Mouse (Mus musculus) E14TG2a.4 (cell line): ENCODE results near the gene Vcam1.

Experiments used
- H3K27me3 ChIP-seq: 2 replicates; pipeline ENCODE4 v1.6.1; 2014; ENCODE audit warnings: low read length, control low read depth; ENCODE audit not compliant: insufficient read depth
- H3K36me3 ChIP-seq: 2 replicates; pipeline ENCODE4 v1.6.1; 2014; ENCODE audit warnings: low read length, control low read depth; ENCODE audit not compliant: insufficient read depth
- H3K4me1 ChIP-seq: replicated peaks from 2 replicates; pipeline ENCODE4 v1.6.1; 2014; ENCODE audit warnings: low read depth, low read length, control low read depth
- H3K4me3 ChIP-seq: replicated peaks from 2 replicates; pipeline ENCODE4 v1.5.1; 2014; ENCODE audit warnings: mild to moderate bottlenecking, low read length
- H3K9me3 ChIP-seq: 2 replicates; pipeline ENCODE4 v1.6.1; 2014; ENCODE audit warnings: low read length, control low read depth
- CTCF ChIP-seq: conservative IDR thresholded peaks from 2 replicates; pipeline ENCODE4 v1.5.1; 2014; ENCODE audit warnings: low read length
- NANOG ChIP-seq: IDR thresholded peaks from 2 replicates; pipeline ENCODE4 v1.6.1; 2014; ENCODE audit warnings: borderline replicate concordance, low read length, mixed read lengths
- POU5F1 ChIP-seq: IDR thresholded peaks from 2 replicates; pipeline ENCODE4 v1.6.1; 2014; ENCODE audit warnings: low read length, borderline replicate concordance

Gene Vcam1

DNA sequence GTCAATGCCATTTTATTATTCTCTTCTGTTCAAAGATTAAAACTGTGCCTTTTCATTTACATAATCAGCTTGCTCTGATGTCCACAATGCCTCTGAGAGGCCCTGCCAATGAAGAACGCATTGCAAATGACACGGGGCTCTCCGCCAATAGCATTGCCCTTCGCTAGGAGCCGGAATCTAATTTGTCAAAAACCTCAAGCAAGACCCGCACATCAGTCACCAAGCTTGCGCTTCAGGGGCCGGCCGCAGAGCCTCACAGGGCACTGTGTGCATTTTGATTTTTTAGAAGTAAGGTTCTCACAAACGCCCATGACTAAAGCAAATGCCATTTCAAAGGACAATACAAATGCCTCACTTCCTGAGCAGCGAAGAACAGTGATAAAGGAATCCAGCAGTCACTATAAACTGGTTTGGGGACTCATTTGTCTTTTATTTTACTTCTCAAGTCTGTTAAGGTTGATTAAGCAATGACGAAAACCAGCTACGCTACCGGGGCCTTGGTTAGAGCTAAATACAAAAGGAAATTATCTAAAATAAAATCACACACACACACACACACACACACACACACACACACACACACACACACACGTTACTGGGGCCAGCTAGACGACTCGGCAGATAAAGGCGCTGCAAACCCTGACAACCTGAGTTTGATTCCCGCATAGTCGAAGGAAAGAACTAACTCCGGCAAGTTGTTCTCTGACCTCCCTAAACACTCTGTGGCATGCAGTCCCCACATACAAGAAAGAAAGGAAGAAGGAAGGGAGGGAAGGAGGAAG is 24.4 kb downstream of the Vcam1 start:
- no peaks in the 10 kb centered on the region for H3K4me1 ChIP-seq
- H3K4me3 ChIP-seq, result no peak overlapping the region
- no peaks in the 10 kb centered on the region for H3K36me3 ChIP-seq
- H3K9me3 ChIP-seq, result no peaks in the 10 kb centered on the region
- no peaks in the 10 kb centered on the region; the same call in 1 of the 2 replicates for H3K27me3 ChIP-seq
- TF ChIP-seq CTCF, result no peak
- no peak for TF ChIP-seq POU5F1
- no peak for TF ChIP-seq NANOG

DNA sequence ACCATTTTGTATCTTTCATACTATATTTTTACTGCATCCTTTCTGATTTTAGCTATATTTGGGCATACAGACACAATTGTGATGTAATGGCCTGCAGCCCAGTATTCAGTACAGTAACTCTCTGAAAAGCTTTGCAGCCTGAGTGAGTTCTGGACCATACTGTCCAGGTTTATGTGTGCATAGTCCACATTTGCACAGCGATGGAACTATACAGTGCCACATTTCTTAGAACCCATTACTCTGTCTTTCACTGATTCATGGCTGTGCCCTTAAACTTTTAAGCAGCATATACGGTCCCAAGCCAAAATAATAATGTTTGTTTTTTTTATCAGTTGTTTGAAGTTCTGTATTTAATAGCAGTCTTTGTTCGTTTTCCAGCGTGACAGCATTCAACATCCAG is 25.2 kb downstream of the Vcam1 start:
- H3K4me1 ChIP-seq, result no peaks in the 10 kb centered on the region
- no peaks in the 10 kb centered on the region; the same call in 1 of the 2 replicates for H3K27me3 ChIP-seq
- no peaks in the 10 kb centered on the region for H3K36me3 ChIP-seq
- H3K9me3 ChIP-seq, result no peaks in the 10 kb centered on the region
- H3K4me3 ChIP-seq, result no peak overlapping the region
- no peak for TF ChIP-seq CTCF
- no peak for TF ChIP-seq POU5F1

DNA sequence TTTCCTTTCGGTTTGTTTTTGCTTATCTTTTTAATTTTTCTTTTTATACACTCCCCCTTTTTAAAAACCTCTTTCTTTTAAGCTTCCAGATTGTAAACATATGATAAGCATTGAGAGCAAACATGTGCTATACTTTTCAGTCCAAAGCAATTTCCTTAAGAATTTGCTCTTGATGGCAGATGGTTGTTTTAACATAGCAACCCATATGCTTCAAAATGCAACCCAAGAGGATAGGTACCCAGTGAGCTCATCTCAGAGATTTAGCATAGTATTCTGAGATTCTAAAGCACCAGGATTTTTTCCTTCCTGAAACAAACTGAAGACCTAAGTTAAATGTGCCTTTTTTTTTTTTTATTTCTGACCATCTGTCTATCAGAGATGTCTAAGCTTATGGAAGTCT is 28.6 kb downstream of the Vcam1 start:
- Histone ChIP-seq H3K9me3 (no peaks in the 10 kb centered on the region), H3K4me1 (no peaks in the 10 kb centered on the region), H3K4me3 (no peak overlapping the region), H3K27me3 (no peaks in the 10 kb centered on the region; the same call in 1 of the 2 replicates), H3K36me3 (no peaks in the 10 kb centered on the region)
- TF ChIP-seq NANOG (no peak), CTCF (no peak), POU5F1 (no peak)

DNA sequence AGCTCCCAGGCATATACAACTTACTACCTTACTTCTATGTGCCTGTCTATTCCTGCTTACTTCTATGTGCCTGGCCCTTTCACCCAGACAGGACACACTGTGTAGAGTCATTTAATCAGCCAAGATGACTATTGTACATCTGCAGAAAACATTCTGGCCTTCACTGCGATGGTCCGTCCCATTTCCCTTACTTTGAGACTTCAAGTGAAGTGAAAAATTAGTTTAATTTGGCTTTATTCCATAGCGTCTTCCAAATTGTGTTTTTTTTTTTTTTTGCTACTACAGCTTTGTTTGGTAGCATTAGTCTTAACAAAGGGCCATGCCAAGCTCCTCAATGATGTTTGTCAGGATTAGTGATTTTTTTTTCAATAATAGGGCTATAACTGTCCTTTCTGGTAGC is 33.6 kb downstream of the Vcam1 start:
- no peaks in the 10 kb centered on the region for H3K4me1 ChIP-seq
- TF ChIP-seq CTCF, result no peak
- peaks cover 5% of the 10 kb centered on the region for H3K9me3 ChIP-seq
- H3K36me3 ChIP-seq, result no peaks in the 10 kb centered on the region
- no peaks in the 10 kb centered on the region for H3K27me3 ChIP-seq
- no peak overlapping the region for H3K4me3 ChIP-seq

DNA sequence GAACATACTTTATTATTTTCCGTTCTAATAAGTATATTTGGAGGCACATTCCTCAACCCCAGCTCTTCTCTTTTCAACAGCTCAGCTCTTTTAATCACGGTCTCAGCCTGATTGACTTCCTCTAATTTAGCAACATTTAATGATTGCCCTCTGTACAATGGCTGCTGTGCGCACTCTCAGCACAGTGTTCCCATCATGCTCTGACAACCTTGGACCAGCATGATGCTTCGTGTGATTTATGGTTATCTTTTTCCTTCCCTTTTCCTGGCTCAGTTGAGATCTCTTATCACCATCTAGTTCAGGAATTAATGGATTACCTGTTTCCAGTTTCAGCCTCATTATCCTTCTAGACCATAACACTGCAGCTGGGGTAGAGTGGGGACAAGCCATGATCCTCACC is 34.2 kb downstream of the Vcam1 start:
- Histone ChIP-seq H3K27me3 (no peaks in the 10 kb centered on the region), H3K4me3 (no peak overlapping the region)
- TF ChIP-seq NANOG (no peak), CTCF (no peak), POU5F1 (no peak)

DNA sequence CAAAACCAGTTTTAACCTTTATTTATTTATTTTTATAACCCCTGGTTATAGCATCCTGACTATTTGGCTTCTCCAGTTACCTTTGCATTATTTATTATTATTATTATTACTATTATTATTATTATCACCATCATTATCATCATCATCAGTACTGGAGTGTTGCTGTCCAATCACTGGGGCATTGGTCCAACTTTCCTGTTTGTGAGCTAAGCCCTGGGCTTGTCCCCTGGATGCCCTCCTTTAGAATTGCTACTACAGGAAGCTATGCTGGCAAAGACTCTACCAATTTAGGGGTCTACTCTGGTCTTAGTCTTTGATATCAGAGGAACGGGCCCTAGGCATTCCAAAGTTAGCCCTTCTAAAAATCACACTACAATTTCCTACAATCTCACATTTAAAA is 34.6 kb downstream of the Vcam1 start:
- no peaks in the 10 kb centered on the region for H3K4me1 ChIP-seq
- no peaks in the 10 kb centered on the region for H3K36me3 ChIP-seq
- no peak overlapping the region for H3K4me3 ChIP-seq
- no peaks in the 10 kb centered on the region for H3K27me3 ChIP-seq
- no peak for TF ChIP-seq POU5F1
- TF ChIP-seq NANOG, result no peak
- no peak for TF ChIP-seq CTCF
- H3K9me3 ChIP-seq, result peaks cover 5% of the 10 kb centered on the region

More for the DNA sequence above, 34.2 kb downstream of the Vcam1 start:
- Histone ChIP-seq H3K4me1 (no peaks in the 10 kb centered on the region), H3K36me3 (no peaks in the 10 kb centered on the region), H3K9me3 (peaks cover 5% of the 10 kb centered on the region)

DNA sequence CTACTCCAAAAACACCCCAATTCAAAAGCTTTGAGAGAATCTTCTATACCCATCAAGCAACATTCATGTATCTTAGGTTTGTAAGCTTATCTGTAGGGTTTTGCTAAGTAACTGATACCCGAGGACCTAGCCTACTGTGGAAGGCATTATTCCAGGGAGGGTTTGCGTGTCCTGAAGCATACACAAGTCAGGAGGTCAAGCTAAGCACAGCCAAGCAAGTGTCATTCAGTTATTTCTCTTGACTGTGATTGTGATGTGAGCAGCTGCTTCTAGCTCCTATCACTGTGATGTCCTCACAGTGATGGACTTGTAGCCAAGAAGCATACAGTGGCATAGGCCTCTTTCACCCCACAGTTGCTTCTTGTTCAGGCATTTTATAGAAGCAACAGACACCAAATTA is 35.2 kb downstream of the Vcam1 start:
- Histone ChIP-seq H3K27me3 (no peaks in the 10 kb centered on the region), H3K4me1 (no peaks in the 10 kb centered on the region), H3K9me3 (peaks cover 5% of the 10 kb centered on the region), H3K36me3 (no peaks in the 10 kb centered on the region), H3K4me3 (no peak overlapping the region)
- TF ChIP-seq NANOG, result no peak
- no peak for TF ChIP-seq POU5F1
- TF ChIP-seq CTCF, result no peak

DNA sequence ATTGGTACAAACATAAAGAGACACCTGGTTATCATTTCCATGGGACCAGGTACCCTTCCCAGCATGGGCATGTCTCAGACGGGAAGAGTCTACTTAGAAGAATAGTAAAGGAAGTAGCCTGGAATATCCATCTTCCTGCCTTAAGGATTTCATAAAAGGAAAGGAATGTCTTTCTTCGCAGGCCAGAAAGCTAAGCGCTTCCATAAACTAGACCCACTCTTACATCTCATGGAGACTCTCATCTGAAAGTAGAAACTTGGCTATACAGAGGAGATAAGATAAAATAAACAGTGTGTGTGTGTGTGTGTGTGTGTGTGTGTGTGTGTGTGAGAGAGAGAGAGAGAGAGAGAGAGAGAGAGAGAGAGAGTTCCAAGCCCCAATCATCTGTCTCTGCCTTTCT is 36.9 kb downstream of the Vcam1 start:
- H3K4me3 ChIP-seq, result no peak overlapping the region
- no peaks in the 10 kb centered on the region for H3K36me3 ChIP-seq
- H3K27me3 ChIP-seq, result no peaks in the 10 kb centered on the region
- no peaks in the 10 kb centered on the region for H3K4me1 ChIP-seq
- no peak for TF ChIP-seq NANOG
- TF ChIP-seq CTCF, result no peak
- peaks cover 15% of the 10 kb centered on the region for H3K9me3 ChIP-seq

DNA sequence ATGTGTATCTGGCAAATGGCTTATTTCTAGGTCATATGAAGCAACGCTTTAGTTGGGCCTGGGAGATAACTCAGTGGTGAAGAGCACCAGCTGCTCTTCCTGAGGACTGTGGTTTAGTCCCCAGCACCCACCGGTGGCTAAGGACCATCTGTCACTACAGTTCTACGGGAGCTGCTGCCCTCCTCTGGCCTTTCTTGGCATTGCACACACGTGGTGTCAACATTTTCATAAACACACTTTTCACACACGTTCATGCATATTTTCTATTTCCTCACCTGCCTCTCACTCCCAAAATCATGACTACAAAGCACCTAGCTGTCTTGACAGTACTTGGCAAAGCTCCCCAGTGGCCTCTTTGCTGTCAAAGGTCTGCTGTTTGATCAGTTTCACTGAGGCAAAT is 37.8 kb downstream of the Vcam1 start:
- peak; percentile 73 for TF ChIP-seq CTCF
- no peak for TF ChIP-seq NANOG
- Histone ChIP-seq H3K4me3 (no peak overlapping the region), H3K9me3 (peaks cover 15% of the 10 kb centered on the region), H3K36me3 (no peaks in the 10 kb centered on the region), H3K27me3 (no peaks in the 10 kb centered on the region), H3K4me1 (no peaks in the 10 kb centered on the region)

DNA sequence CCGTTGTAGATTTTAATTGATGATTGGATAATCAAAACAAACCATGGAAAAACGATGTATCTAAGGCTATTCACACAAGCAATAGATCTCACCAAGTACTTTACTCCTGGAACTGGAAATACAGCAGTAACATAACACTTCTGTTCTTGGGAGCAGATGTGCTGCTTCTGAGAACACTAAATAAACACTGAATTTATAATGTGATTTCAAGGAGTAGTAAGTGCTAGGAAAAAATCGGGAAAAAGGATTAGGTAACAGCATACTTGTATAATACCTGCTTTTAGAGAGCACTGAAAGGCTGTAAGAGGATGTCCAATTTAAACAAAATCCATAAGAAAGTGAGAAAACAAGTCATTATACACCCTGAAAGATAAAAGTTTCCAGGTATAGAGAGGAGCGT is 43.5 kb downstream of the Vcam1 start:
- Histone ChIP-seq H3K4me3 (no peak overlapping the region), H3K27me3 (no peaks in the 10 kb centered on the region), H3K9me3 (peaks cover 9% of the 10 kb centered on the region), H3K4me1 (no peaks in the 10 kb centered on the region), H3K36me3 (no peaks in the 10 kb centered on the region)
- TF ChIP-seq POU5F1 (no peak), CTCF (no peak), NANOG (no peak)
